Mouse (Mus musculus): Measurements from ENCODE around the gene Olfr168.
"Not testable (repeated sequence)": the region's sequence is repeated elsewhere in the genome, so short reads cannot be mapped to it uniquely, and the experiment has no call there.

Olfr168 gene

DNA sequence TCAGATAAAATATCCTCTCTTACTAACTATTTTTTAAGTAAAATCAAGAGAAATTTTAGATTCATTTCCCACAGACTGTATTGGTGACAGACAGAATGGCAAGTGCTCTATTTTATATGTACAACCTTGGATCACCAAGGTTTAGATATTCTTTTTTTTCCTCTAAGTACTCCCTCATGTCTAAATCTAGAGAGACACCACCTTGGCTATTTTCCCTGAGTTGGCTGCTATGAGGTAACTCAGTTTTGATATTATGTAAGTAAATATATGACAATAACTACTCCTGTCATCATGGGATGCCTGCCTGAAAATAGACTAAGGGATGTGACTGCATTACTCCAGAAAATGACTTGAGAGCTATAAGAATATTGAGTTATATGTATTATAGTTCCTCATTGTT, at the start of gene Olfr168:
Olfr168 (minus strand) TSS at position 101 of the 400 bp plus-strand sequence.
- DNase-seq (ENCODE audit: low spot score in 2 of 2): no peak

DNA sequence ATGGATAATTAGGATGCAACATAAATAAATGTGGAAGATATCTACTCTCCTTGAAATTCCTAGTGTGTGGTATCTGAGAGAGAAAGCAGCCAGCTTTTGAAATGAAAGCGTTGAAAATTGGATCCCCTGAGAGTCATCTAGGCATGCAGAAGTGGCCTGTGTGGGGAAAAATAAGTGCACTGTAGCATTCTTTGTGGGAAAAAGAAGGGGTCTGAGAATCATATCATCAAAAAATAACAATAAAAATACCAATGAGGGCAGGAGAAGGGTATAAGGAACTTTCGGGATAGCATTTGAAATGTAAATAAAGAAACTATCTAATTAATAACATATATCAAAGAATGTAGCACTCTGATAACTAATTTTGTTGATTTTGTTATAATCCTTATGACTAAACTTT, 36.4 kb upstream of the Olfr168 start, which contains the start of gene Olfr169:
Olfr169 (minus strand) TSS at position 101 of the 400 bp plus-strand sequence.
- not testable (repeated sequence) for DNase-seq (ENCODE audit: low spot score in 2 of 2)

GRCm38 (mm10) chr16:19553429-19553828, 18.1 kb upstream of the Olfr168 start:
- not testable (repeated sequence) for DNase-seq (ENCODE audit: low spot score in 2 of 2)

DNA sequence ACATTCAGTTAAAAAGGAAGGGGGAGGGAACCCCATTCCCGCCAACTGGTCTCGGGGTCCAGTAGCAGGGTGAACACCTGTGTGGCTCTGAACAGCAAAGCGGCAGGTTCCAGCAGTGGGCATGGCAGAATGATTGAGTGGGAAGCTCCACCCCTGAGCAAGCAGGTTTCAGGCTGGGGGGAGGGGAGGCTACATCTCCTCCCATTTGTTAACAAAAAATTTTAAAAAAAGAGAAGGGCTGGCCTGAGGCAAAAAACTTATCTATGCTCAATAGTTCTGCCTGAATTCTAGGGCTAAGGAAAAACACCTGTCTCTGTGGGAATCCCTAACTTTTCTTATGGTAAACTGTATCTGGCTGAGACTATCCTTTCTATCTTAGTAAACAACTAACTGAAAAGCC, 16.9 kb upstream of the Olfr168 start:
- not testable (repeated sequence) for DNase-seq (ENCODE audit: low spot score in 2 of 2)

DNA sequence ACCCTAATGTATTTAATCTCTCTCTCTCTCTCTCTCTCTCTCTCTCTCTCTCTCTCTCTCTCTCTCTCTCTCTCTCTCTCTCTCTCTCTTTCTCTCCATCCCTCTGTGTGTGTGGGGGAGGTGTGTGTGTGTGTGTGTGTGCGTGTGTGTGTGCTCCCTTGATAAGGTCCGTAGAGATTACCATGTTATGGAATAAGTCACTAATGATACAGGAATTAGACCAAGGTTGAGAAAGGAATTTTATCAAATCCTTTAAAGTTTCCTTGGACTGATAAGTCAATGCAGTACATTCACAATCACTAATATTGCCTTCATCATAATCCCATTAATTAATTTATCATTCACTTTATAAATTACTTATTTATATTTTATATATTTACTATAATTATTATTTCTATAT, 13.2 kb downstream of the Olfr168 start, which contains the start of gene Olfr167:
Olfr167 (minus strand) TSS at position 101 of the 400 bp plus-strand sequence.
- DNase-seq (ENCODE audit: low spot score in 2 of 2): no peak

DNA sequence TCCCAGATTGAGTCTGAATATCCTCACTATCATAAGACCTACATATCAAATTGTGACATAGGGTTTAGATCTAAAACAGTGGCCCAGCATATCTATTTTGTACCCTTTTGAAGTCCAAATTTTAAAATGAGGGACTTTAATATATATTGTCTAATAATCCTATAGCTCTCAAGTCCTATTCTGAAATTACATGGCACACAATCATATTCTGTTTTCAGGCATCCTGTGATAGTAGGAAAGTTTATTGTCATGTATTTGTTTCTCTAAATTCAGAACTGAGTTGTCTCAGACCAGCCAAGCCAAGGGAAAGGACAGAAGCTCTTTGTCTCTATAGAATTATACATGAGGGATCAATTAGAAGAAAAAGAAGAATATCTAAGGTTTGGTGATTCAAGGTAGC, 52.0 kb downstream of the Olfr168 start, which contains the start of gene Olfr166:
Olfr166 (plus strand) TSS at position 301 of the 400 bp plus-strand sequence.
- no peak for DNase-seq (ENCODE audit: low spot score in 2 of 2)

All from spleen, postnatal 4 days (tissue).